Mouse (Mus musculus): Measurements from ENCODE around the gene Kdm2b. TPM values are rescaled to one million over a fixed set of nuclear protein-coding genes. Genes with fewer than 3 reads are reported as not detected.

Gene Kdm2b
- polyA plus RNA-seq, 1 experiment, result 19.1 TPM

DNA sequence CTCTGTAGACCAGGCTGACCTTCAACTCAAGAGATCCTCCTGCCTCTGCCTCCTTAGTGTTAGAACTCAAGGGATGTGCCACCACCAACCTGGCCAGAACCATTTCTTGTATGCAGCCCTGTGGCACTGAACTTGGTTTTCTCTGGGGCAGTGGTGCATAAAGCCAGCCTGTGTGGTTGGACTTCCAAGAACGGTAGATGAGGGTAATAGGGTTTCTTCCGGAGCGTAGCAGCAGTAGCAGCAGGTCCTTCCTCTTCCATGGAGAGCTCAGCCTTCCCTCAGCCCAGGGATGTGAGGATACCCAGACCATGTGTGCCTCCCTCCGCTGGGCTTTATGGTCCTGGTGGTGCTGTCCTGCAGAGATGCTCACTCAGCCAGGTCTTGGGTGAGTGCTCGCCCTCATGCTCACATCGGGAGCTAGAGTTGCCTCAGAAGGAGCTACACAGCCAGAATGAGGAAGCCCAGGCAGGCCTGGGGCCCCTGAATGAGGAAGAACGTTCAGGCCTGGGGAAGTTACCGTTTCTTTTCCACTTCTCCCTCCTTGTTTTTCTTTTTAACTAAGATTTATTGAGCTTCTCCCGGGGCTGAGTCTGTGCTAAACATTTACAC lies 35.4 kb upstream of the Kdm2b start:
- Histone ChIP-seq H3K36me3 (replicated peaks; ENCODE audit: low read length) (peaks cover 78% of the 10 kb centered on the region), H3K4me3 (replicated peaks) (peak overlapping the region; percentile 88), H3K4me1 (peaks cover 87% of the 10 kb centered on the region), H3K27me3 (replicated peaks) (no peaks in the 10 kb centered on the region), H3K9me3 (no peaks in the 10 kb centered on the region)
- no peak for TF ChIP-seq FLI1 (IDR thresholded peaks at IDR 0.05; ENCODE audit: low read length)
- TF ChIP-seq GATA1 (IDR thresholded peaks at IDR 0.05; ENCODE audit: borderline replicate concordance, low read length), result no peak

DNA sequence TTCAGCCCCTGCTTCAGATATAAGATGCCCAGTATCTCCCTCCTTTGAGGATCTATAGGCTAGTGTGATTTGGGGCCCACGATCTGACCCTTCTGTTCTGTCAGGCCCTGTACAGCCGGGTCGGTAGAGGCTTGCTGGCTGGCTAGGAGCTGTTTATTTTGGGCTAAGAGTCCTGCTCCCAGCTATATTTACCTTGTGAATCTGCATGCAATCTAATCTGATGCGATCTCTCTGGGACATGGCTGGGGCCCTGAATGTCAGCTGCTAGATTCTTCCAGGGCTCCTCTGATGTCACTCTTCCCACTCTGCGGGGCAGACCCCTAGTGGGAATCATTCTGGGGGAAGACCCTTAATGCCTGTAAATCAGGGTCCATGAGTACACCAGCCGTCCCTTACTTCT lies 34.7 kb upstream of the Kdm2b start:
- H3K9me3 ChIP-seq, result no peaks in the 10 kb centered on the region
- peaks cover 88% of the 10 kb centered on the region for H3K4me1 ChIP-seq
- H3K27me3 ChIP-seq (replicated peaks), result no peaks in the 10 kb centered on the region
- H3K36me3 ChIP-seq (replicated peaks; ENCODE audit: low read length), result peaks cover 71% of the 10 kb centered on the region
- no peak overlapping the region for H3K4me3 ChIP-seq (replicated peaks)
- no peak for TF ChIP-seq GATA1 (IDR thresholded peaks at IDR 0.05; ENCODE audit: borderline replicate concordance, low read length)
- no peak for TF ChIP-seq FLI1 (IDR thresholded peaks at IDR 0.05; ENCODE audit: low read length)

DNA sequence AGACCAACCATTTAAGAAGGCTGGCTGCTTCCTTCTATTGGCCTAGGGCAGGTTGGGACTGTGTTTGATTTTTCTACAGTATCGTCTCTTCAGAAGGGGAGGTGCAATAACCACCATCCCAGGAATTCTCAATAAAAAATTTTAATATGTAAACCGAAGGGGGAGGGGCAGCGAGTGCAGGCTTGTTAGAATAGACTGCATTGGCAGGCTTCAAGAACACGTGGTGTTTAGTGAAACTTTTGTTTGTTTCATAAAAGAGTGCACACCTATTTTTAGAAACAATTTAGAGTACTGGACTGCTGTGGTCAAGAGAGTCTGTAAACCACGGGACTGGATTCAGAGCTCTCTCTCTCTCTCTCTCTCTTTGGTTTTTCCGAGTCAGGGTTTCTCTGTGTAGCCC lies 33.4 kb upstream of the Kdm2b start:
- peaks cover 95% of the 10 kb centered on the region for H3K4me1 ChIP-seq

DNA sequence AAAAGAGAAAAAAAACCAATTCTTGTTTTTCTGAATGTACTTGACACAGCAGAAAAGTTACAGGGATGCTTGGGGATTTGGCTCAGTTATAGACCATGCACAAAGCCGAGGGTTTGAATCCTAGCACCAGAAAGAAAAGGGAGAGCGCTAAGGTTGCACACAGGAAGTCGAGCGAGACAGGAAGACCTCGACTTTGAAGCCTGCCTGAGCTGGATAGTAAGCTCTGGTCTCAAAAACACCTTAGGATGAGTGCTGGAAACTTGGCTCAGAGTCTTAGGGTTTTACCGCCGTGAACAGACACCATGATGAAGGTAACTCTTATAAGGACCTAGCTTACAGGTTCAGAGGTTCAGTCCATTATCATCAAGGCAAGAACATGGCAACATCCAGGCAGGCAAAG lies 31.8 kb upstream of the Kdm2b start:
- no peaks in the 10 kb centered on the region for H3K27me3 ChIP-seq (replicated peaks)
- TF ChIP-seq FLI1 (IDR thresholded peaks at IDR 0.05; ENCODE audit: low read length) (no peak), GATA1 (IDR thresholded peaks at IDR 0.05; ENCODE audit: borderline replicate concordance, low read length) (no peak)
- H3K4me1 ChIP-seq, result peaks cover 96% of the 10 kb centered on the region
- no peaks in the 10 kb centered on the region for H3K9me3 ChIP-seq
- H3K4me3 ChIP-seq (replicated peaks), result no peak overlapping the region
- H3K36me3 ChIP-seq (replicated peaks; ENCODE audit: low read length), result peaks cover 63% of the 10 kb centered on the region

More for the DNA sequence above, 33.4 kb upstream of the Kdm2b start:
- Histone ChIP-seq H3K36me3 (replicated peaks; ENCODE audit: low read length) (peaks cover 70% of the 10 kb centered on the region), H3K4me3 (replicated peaks) (no peak overlapping the region), H3K27me3 (replicated peaks) (no peaks in the 10 kb centered on the region), H3K9me3 (no peaks in the 10 kb centered on the region)
- TF ChIP-seq FLI1 (IDR thresholded peaks at IDR 0.05; ENCODE audit: low read length), result no peak
- no peak for TF ChIP-seq GATA1 (IDR thresholded peaks at IDR 0.05; ENCODE audit: borderline replicate concordance, low read length)

DNA sequence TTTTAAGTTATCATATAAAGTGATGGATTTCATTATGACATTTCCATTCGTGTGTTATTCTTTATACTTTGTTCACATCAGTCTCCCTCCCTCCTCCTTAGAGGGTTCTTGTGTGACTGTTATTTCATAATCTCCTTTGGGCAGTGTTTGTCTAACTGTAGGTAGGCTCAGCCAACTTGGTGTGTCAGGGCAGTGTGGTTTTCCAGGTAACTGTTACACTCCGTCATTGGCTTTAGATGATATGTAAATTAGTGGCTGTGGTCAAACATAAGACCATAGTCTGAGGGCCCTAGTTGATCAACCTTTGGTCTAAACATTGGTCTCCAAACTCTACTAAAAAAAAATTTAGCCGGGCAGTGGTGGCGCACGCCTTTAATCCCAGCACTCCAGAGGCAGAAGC lies 30.8 kb upstream of the Kdm2b start:
- no peaks in the 10 kb centered on the region for H3K9me3 ChIP-seq
- peaks cover 95% of the 10 kb centered on the region for H3K4me1 ChIP-seq
- no peak for TF ChIP-seq GATA1 (IDR thresholded peaks at IDR 0.05; ENCODE audit: borderline replicate concordance, low read length)
- TF ChIP-seq FLI1 (IDR thresholded peaks at IDR 0.05; ENCODE audit: low read length), result no peak
- peak overlapping the region; percentile 29 for H3K4me3 ChIP-seq (replicated peaks)
- no peaks in the 10 kb centered on the region for H3K27me3 ChIP-seq (replicated peaks)
- peaks cover 54% of the 10 kb centered on the region for H3K36me3 ChIP-seq (replicated peaks; ENCODE audit: low read length)

DNA sequence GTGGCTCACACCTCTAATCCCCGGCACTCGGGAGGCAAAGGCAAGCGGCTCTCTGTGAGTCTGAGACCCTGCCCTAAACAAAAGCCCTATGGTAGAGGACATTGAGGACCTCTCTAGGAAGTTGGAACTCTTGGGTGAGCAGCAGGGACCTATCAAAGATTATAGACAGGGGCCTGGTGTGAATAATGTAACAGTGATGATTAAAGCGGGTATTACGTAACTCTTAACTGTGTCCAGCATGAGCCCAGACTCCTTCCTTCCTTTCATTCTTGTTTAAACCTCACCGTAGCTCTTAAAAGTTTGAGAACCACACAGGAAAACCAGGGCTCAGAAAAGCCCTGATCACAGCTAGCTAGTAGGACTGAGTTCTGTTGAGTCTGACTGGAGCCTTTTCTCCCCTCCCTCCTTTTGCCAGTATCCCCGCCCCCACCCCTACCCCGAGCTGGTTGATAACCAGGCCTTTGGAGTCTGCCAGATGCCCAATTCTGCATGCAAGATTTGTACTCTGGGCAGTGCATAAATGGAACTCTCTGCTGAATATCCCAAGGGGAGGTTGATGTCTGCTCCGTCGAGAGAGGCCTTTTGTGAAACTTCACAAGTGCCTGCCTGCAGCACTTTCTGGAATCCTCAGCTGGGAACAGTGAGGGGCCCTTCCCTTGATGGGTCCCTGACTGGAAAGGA lies 29.9 kb upstream of the Kdm2b start:
- TF ChIP-seq GATA1 (IDR thresholded peaks at IDR 0.05; ENCODE audit: borderline replicate concordance, low read length) (no peak), FLI1 (IDR thresholded peaks at IDR 0.05; ENCODE audit: low read length) (no peak)
- H3K36me3 ChIP-seq (replicated peaks; ENCODE audit: low read length), result peaks cover 48% of the 10 kb centered on the region
- H3K4me1 ChIP-seq, result peaks cover 88% of the 10 kb centered on the region
- H3K4me3 ChIP-seq (replicated peaks), result peak overlapping the region; percentile 98
- H3K27me3 ChIP-seq (replicated peaks), result no peaks in the 10 kb centered on the region
- H3K9me3 ChIP-seq, result no peaks in the 10 kb centered on the region

DNA sequence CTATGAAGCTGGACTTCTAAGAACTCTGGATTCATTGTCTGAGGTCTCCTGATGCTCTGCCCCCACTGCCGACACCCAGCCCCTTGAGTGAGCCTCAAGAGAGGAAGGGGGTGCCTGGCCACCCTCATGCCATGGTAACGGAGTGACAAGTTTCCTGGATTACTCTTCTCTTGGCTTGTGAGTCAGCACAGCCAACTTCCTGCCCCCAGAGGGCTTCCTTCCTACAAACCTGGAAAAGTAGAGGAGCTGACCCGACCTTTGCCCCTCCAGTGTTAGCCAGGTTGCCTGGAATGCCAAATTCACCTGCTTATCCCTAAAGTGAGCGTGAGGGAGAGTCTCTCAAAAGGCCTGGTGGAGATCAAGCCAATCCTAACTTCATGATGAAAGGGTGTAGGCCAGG lies 27.9 kb upstream of the Kdm2b start:
- H3K36me3 ChIP-seq (replicated peaks; ENCODE audit: low read length), result peaks cover 32% of the 10 kb centered on the region
- no peak for TF ChIP-seq GATA1 (IDR thresholded peaks at IDR 0.05; ENCODE audit: borderline replicate concordance, low read length)
- TF ChIP-seq FLI1 (IDR thresholded peaks at IDR 0.05; ENCODE audit: low read length), result no peak
- peaks cover 83% of the 10 kb centered on the region for H3K4me1 ChIP-seq

DNA sequence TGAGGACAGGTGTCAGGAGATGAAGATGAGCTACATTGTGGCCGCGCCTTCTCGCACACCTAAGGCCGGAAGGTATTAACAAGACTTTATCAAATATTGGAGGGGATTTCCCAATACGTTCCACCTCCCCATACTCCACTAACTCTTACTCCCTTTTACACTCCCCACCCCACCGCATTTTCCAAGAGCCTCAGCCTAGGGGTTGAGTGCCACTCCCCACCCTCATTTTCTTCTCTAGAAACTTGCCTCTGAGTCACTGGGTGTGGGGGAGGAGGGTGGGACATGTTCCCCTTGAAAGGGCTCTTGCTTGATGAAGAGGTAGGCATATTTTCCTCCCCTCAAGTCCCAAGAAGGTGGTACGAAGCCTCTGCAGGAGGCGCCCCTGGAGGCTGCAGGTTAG lies 26.3 kb upstream of the Kdm2b start:
- TF ChIP-seq FLI1 (IDR thresholded peaks at IDR 0.05; ENCODE audit: low read length) (no peak), GATA1 (IDR thresholded peaks at IDR 0.05; ENCODE audit: borderline replicate concordance, low read length) (no peak)
- peaks cover 67% of the 10 kb centered on the region for H3K4me1 ChIP-seq

More for the DNA sequence above, 27.9 kb upstream of the Kdm2b start:
- no peaks in the 10 kb centered on the region for H3K27me3 ChIP-seq (replicated peaks)
- H3K4me3 ChIP-seq (replicated peaks), result peak overlapping the region; percentile 98
- no peaks in the 10 kb centered on the region for H3K9me3 ChIP-seq

DNA sequence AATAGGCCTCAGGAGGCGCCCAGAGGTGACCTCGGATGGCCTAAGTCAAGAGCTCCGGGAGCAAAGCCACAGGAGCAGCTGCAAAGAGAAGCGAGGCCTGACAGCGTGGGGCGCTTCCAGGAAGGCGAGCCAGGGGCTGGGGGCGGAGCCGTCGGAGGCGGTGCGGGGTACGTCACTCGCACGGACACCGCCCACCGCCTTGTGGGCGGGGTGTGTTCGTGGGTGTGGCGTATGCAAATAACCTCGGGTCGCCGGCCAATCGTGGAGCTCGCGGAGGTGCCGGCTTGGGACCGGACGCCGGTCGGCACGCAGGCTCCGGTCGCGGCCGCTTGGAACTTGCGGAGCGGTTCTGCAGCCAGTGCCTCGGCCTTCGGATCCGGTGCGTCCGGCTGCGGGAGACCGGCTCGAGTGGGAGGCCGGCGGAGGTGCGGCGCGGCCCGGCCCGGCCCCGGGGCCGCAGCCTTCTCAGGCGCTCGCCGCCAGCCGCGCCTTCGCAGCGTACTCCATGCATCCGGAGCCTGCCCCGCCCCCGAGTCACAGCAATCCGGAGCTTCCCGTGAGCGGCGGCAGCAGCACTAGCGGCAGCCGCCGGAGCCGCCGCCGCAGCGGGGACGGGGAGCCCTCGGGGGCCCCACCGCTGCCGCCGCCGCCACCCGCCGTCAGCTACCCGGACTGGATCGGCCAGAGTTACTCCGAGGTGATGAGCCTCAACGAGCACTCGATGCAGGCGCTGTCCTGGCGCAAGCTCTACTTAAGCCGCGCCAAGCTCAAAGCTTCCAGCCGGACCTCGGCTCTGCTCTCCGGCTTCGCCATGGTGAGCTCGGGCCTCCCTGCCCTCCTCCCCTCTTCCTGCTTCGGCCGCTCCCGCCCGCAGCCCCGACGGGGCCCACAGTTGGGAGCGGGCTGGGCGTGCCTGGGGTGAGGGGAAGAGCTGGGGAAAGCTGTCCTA lies 25.4 kb upstream of the Kdm2b start, which contains the start of gene Orai1:
TSS of gene Orai1 (plus strand) at position 322 of the 949 bp plus-strand sequence.
- peaks cover 20% of the 10 kb centered on the region for H3K36me3 ChIP-seq (replicated peaks; ENCODE audit: low read length)
- H3K9me3 ChIP-seq, result no peaks in the 10 kb centered on the region
- H3K27me3 ChIP-seq (replicated peaks), result no peaks in the 10 kb centered on the region
- H3K4me3 ChIP-seq (replicated peaks), result peak within 1 kb of the TSS; percentile 98
- peaks cover 64% of the 10 kb centered on the region for H3K4me1 ChIP-seq
- TF ChIP-seq FLI1 (IDR thresholded peaks at IDR 0.05; ENCODE audit: low read length) (no peak), GATA1 (IDR thresholded peaks at IDR 0.05; ENCODE audit: borderline replicate concordance, low read length) (no peak)

More for the DNA sequence above, 26.3 kb upstream of the Kdm2b start:
- no peaks in the 10 kb centered on the region for H3K9me3 ChIP-seq
- peaks cover 23% of the 10 kb centered on the region for H3K36me3 ChIP-seq (replicated peaks; ENCODE audit: low read length)
- peak overlapping the region; percentile 98 for H3K4me3 ChIP-seq (replicated peaks)
- no peaks in the 10 kb centered on the region for H3K27me3 ChIP-seq (replicated peaks)

Data from megakaryocyte, embryonic 14.5 days (primary cell).